Mouse (Mus musculus): ENCODE measurements around the gene Lad1. TPM values are rescaled to one million over a fixed set of nuclear protein-coding genes. Genes with fewer than 3 reads are reported as not detected.

Lad1 gene
- polyA plus RNA-seq (2015; fragmentation: Nextera tagmentation; extraction: Ambion mirVana), result 0.69 and 1.4 TPM in 2 replicates

GRCm38 (mm10) chr1:135818481-135819086 lies at the start of gene Lad1:
Gene Lad1 (plus strand): TSS chr1:135818598.
- WGBS, result under 1% methylated on average over 63 of the region's 63 CpGs
- peak within 1 kb of the TSS; percentile 67 for H3K9ac ChIP-seq
- no peak within 1 kb of the TSS for H3K27ac ChIP-seq
- no peaks in the 10 kb centered on the region for H3K36me3 ChIP-seq (replicated peaks)
- peaks cover 12% of the 10 kb centered on the region for H3K4me1 ChIP-seq
- H3K4me3 ChIP-seq, result peak within 1 kb of the TSS; percentile 70
- peak; percentile 70 for ATAC-seq (replicated peaks)
- H3K27me3 ChIP-seq (replicated peaks), result peaks cover 50% of the 10 kb centered on the region
- H3K9me3 ChIP-seq, result no peaks in the 10 kb centered on the region
- H3K4me2 ChIP-seq, result peak within 1 kb of the TSS; percentile 99

DNA sequence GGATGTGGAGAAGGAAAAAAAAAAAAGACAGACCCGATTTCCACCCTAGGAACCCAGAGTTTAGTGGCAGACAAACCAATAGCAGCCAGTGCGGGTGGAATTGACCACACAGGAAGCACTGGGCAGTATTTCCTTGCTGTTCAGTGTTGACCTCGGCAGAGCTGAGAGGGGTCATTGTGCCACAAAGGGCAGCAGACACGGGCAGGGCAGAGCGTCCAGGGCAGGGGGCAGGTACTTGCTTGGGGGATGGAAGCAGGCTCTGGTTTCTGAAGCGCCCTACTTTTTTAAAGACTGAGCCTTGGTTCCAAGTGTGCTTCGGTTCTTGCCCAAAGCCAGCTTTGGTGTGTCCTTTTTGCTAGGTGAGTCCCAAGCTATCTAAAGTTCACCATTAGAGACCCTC lies 48.2 kb upstream of the Lad1 start:
- Histone ChIP-seq H3K4me2 (no peak overlapping the region), H3K27me3 (replicated peaks) (no peaks in the 10 kb centered on the region), H3K27ac (no peak overlapping the region), H3K4me1 (peaks cover 32% of the 10 kb centered on the region), H3K4me3 (no peak overlapping the region), H3K9ac (no peak overlapping the region), H3K36me3 (replicated peaks) (no peaks in the 10 kb centered on the region), H3K9me3 (no peaks in the 10 kb centered on the region)
- no peak for ATAC-seq (replicated peaks)
- WGBS, result 82% methylated on average over 7 of the region's 7 CpGs

DNA sequence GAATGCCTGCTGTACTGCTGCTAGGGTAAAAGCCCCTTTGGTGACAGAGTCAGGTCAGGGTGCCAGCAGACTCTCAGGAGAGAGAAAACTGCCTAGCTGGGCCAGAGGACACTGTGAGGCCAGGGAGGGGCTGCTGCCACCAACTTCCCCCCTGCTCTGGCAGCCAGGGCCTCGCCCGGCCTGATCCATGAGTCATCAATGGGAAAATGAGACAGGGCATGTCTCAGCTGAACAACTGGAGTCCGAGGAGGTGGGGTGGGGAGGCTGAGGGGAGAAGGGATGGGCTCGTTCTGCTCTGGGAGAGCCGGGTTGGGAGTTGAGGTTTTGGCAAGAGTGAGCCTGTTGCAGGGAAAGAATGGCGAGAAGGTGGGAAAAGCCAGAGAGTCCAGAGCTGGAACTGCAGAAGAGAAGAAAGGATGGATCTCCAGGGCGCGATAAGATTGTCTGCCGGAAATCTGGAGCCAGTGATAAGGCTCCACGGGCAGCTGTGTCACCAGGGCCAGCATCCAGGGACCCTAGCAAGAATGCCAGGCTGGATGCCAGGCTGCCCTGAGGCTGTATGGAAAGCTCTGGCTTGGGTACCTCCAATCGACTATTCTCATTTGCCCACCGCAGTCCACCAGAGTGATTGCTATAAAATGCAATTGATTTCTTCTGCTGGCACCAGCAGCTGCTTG lies 47.4 kb upstream of the Lad1 start:
- ATAC-seq (replicated peaks), result no peak
- WGBS, result 60% methylated on average over 12 of the region's 12 CpGs

DNA sequence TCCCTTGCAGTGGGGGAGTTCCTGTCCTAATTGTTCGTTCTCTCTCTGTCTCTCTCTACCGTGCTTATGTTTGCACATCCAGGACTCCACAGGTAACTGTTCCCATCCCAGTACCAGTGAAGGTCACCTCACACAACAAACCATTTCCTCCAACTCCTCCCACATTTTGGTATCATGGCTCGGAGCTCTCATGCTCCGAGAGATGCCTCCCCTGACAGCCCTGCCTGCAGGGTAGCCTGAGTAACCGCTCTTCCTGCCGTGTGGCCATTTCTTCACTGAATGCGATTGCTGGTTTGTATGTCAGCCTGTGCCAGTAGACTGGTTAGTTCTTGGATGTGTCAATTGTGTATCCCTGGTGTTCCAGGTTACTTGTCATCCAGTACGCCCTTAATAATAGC lies 46.8 kb upstream of the Lad1 start:
- H3K27me3 ChIP-seq (replicated peaks), result no peaks in the 10 kb centered on the region
- H3K27ac ChIP-seq, result no peak overlapping the region
- H3K9me3 ChIP-seq, result no peaks in the 10 kb centered on the region
- no peaks in the 10 kb centered on the region for H3K36me3 ChIP-seq (replicated peaks)
- H3K4me3 ChIP-seq, result no peak overlapping the region
- H3K4me2 ChIP-seq, result no peak overlapping the region
- H3K4me1 ChIP-seq, result peaks cover 25% of the 10 kb centered on the region
- H3K9ac ChIP-seq, result no peak overlapping the region
- no peak for ATAC-seq (replicated peaks)
- WGBS, result 66% methylated on average over 8 of the region's 8 CpGs

More for the DNA sequence above, 47.4 kb upstream of the Lad1 start:
- Histone ChIP-seq H3K4me2 (no peak overlapping the region), H3K27me3 (replicated peaks) (no peaks in the 10 kb centered on the region), H3K9me3 (no peaks in the 10 kb centered on the region), H3K9ac (no peak overlapping the region), H3K4me1 (peaks cover 27% of the 10 kb centered on the region), H3K27ac (no peak overlapping the region), H3K4me3 (no peak overlapping the region), H3K36me3 (replicated peaks) (no peaks in the 10 kb centered on the region)

DNA sequence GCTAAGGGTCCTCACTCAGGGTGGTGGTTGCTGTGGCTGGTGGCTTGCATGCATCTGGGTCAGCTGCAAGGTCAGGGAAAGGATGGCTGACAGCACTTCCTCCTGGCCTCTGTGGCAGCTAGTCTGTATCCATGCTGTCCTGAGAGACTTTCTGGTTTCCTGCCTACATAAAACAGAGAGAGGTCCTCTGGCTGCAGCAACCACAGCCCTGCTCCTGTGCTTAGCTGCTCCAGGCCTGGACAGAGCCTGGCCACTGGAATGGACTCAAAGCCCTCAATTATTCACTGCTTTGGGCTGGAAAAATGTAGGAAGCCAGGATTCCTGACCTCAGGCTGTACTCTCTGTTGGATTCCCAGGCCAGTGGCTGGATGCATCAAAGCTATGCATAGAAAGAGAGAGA lies 41.8 kb upstream of the Lad1 start:
- no peak for ATAC-seq (replicated peaks)
- Histone ChIP-seq H3K36me3 (replicated peaks) (no peaks in the 10 kb centered on the region), H3K4me1 (peaks cover 6% of the 10 kb centered on the region), H3K4me2 (no peak overlapping the region), H3K9ac (no peak overlapping the region), H3K4me3 (no peak overlapping the region), H3K9me3 (no peaks in the 10 kb centered on the region), H3K27me3 (replicated peaks) (no peaks in the 10 kb centered on the region), H3K27ac (no peak overlapping the region)

DNA sequence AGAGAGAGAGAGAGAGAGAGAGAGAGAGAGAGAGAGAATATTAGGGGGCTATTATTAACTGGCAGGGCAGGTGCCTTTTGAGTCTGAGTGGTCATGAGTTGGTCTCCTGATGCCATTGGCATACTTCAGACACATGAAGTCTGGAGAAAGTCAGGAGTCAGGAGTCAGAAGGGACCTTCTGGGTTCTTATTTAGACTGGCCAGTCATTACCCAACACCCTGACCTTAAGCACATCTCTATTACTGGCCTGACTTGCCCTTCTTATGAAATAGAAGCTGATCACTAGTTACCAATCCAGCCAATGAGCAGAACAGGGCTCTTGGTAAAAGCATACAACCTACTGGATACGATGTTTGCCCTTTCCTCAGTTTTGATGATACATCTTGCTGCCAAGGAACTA lies 41.4 kb upstream of the Lad1 start:
- no peak for ATAC-seq (replicated peaks)
- no peak overlapping the region for H3K4me2 ChIP-seq
- H3K9me3 ChIP-seq, result no peaks in the 10 kb centered on the region
- WGBS, result 100% methylated on average over 1 of the region's 1 CpGs
- H3K4me1 ChIP-seq, result peaks cover 3% of the 10 kb centered on the region
- no peak overlapping the region for H3K27ac ChIP-seq
- H3K9ac ChIP-seq, result no peak overlapping the region
- no peaks in the 10 kb centered on the region for H3K36me3 ChIP-seq (replicated peaks)
- no peaks in the 10 kb centered on the region for H3K27me3 ChIP-seq (replicated peaks)
- no peak overlapping the region for H3K4me3 ChIP-seq

DNA sequence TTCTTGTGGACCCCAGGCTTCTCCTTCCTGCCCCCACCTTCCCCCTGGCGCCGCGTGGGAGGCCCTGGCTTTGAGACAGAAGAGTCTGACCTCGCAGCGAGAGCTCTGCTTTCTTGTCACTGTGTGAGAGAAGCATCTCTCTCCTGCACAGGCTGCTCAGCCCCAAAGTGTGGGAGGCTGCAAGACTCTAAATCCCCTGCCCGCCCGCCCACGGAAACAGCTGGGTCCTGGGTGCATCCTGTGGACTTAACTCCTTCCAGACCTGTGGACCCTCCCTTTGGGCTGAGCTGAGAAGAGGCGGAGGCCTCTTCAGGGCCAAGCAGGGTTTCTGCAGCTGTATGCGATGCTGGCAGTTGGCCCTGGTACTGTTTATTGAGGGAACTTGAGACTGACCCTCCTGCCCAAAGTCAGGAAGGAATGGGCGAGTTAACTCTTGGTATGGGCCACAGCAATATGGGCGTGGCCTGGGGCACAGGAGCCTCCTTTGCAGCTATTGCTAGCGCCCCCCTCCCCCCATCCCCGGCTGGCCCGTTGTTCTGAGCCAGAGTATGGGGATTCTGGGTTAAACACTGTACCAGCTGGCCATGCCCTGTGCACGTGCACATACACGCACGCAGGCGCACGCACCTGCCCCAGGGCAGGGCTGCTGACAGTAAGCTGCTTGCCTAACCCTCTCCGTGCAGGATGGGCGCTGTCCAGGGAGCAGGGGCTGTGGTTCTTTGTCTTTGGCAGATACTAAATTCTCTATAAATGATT lies 39.4 kb upstream of the Lad1 start, which contains the start of gene Tnni1:
Gene Tnni1 (plus strand): TSS at position 655 of the 756 bp plus-strand sequence.
- no peak within 1 kb of the TSS for H3K4me3 ChIP-seq
- no peak within 1 kb of the TSS for H3K4me2 ChIP-seq
- H3K9ac ChIP-seq, result no peak within 1 kb of the TSS
- no peak within 1 kb of the TSS for H3K27ac ChIP-seq
- peaks cover 4% of the 10 kb centered on the region; the same call in 1 of the 2 replicates for H3K4me1 ChIP-seq
- 0 out of 2 replicates have a peak, but pooled peaks have one; percentile 31 for ATAC-seq (replicated peaks)
- no peaks in the 10 kb centered on the region for H3K9me3 ChIP-seq
- no peaks in the 10 kb centered on the region for H3K27me3 ChIP-seq (replicated peaks)
- 31% methylated on average over 22 of the region's 22 CpGs for WGBS
- no peaks in the 10 kb centered on the region for H3K36me3 ChIP-seq (replicated peaks)

DNA sequence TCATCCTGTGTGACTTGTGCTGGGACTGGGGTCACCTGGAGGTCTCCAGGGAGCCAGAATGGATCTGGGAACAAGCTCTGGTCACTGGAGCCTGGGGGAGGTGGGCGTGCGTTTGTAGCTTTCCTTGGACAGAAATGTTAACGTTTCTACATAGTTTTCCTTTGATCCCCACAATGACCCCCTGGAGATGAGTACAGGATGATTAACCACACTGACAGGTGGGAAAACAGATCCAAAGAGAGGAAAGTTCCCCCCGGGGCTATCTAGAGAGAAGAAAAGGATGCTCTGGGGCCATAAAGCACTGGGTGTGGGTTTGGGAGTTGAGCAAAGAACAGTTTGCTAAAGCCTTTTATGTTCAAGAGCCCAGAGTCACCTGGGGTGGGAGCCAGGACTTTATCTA lies 37.7 kb upstream of the Lad1 start:
- Histone ChIP-seq H3K27me3 (replicated peaks) (no peaks in the 10 kb centered on the region), H3K4me1 (peaks cover 4% of the 10 kb centered on the region; the same call in 1 of the 2 replicates), H3K4me2 (no peak overlapping the region), H3K4me3 (no peak overlapping the region), H3K9ac (no peak overlapping the region), H3K27ac (no peak overlapping the region), H3K9me3 (no peaks in the 10 kb centered on the region), H3K36me3 (replicated peaks) (no peaks in the 10 kb centered on the region)
- no peak for ATAC-seq (replicated peaks)
- 65% methylated on average over 4 of the region's 4 CpGs for WGBS

DNA sequence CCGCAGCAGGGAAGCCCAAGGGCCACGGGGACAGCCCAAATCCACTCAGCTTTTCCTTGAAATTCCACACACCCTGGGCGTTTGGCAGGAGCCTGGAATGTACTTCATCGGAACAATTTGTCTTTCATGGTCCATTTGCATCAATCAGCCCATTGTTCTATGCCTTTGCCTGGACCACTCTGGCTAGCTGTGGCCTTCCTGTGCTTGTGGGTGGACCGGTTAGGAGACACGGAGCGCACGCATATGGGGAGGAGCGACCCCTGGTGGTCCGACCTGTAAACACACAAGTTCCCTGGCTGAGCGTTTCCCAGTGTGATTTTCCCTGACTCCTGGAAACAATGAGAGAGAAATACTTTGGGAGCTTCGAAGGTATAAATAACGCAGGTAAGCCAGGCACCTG lies 37.2 kb upstream of the Lad1 start:
- H3K4me3 ChIP-seq, result no peak overlapping the region
- WGBS, result 13% methylated on average over 13 of the region's 13 CpGs
- H3K9ac ChIP-seq, result no peak overlapping the region

DNA sequence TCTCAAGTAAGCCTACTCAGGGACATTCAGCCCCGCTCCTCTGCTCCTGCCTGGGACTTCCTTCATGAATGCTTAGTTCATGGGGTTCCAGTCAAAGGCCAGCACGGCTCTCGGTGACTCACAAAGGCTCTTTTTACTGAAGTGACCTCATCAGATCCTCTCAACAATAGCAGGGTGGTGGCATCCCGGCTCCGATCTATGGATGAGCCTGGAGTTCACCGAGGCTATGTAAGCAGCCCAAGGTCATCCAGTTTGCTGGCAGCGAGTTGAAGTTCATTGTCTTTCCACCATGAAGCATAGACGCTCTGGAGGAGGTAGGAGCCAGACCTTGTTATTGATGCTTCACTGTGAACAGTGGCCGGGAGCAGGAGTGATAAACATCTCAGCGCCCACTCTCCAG lies 35.6 kb upstream of the Lad1 start:
- Histone ChIP-seq H3K9ac (no peak overlapping the region), H3K27ac (no peak overlapping the region), H3K4me2 (no peak overlapping the region), H3K36me3 (replicated peaks) (no peaks in the 10 kb centered on the region), H3K4me3 (no peak overlapping the region), H3K4me1 (peaks cover 4% of the 10 kb centered on the region; the same call in 1 of the 2 replicates), H3K27me3 (replicated peaks) (no peaks in the 10 kb centered on the region), H3K9me3 (no peaks in the 10 kb centered on the region)
- 25% methylated on average over 10 of the region's 10 CpGs for WGBS
- no peak for ATAC-seq (replicated peaks)

More for the DNA sequence above, 37.2 kb upstream of the Lad1 start:
- no peak overlapping the region for H3K27ac ChIP-seq
- no peaks in the 10 kb centered on the region for H3K9me3 ChIP-seq
- no peaks in the 10 kb centered on the region for H3K36me3 ChIP-seq (replicated peaks)
- ATAC-seq (replicated peaks), result no peak
- H3K4me1 ChIP-seq, result peaks cover 4% of the 10 kb centered on the region; the same call in 1 of the 2 replicates
- no peak overlapping the region for H3K4me2 ChIP-seq
- H3K27me3 ChIP-seq (replicated peaks), result no peaks in the 10 kb centered on the region

DNA sequence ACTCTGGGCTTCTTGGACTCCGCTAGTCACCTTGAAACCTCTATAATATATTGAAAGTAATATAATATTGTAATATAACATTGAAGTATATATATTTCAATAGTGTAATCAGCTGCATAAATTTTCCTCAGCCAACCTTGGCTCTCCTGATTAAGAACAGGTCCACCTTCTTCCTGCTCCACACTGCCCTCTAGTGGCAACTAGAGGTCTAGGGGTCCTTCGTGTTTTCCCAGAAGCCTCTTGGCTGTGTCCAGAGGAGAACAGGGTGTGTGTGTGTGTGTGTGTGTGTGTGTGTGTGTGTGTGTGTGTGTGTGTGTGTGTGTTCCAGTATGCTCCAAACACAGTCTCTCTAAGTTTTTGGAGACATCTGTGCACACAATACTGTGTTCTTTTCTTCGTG lies 30.6 kb upstream of the Lad1 start:
- WGBS, result 51% methylated on average over 3 of the region's 3 CpGs
- no peak for ATAC-seq (replicated peaks)
- H3K4me3 ChIP-seq, result no peak overlapping the region
- no peak overlapping the region for H3K27ac ChIP-seq
- no peak overlapping the region for H3K9ac ChIP-seq
- no peaks in the 10 kb centered on the region for H3K36me3 ChIP-seq (replicated peaks)
- H3K9me3 ChIP-seq, result no peaks in the 10 kb centered on the region
- H3K27me3 ChIP-seq (replicated peaks), result no peaks in the 10 kb centered on the region; the same call in 1 of the 2 replicates
- no peak overlapping the region for H3K4me2 ChIP-seq
- H3K4me1 ChIP-seq, result 0 out of 2 replicates have a peak, but pooled peaks cover 4% of the 10 kb centered on the region

DNA sequence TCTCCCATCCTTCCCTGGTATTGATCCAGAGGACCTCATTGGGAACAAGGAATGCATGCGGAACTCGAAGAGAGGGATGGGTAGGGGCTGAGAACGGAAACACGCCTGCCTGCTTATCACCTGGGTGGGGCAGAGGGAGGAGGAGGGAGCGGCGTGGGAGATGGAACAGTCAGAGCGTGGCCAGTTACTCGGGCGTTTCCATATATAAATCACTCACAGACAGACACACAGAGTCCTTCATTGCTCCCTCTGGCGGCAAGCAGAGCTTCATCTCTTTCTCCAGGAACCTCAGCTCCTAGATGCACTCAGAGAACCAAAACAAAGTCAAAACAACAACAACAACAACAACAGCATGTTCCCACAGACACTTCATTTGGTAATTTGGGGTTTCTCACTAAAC lies 29.7 kb upstream of the Lad1 start:
- no peak overlapping the region for H3K9ac ChIP-seq
- 46% methylated on average over 10 of the region's 10 CpGs for WGBS

More for the DNA sequence above, 29.7 kb upstream of the Lad1 start:
- H3K4me3 ChIP-seq, result no peak overlapping the region
- H3K9me3 ChIP-seq, result no peaks in the 10 kb centered on the region
- H3K27ac ChIP-seq, result no peak overlapping the region
- H3K4me2 ChIP-seq, result no peak overlapping the region
- no peak for ATAC-seq (replicated peaks)
- no peaks in the 10 kb centered on the region; the same call in 1 of the 2 replicates for H3K27me3 ChIP-seq (replicated peaks)
- H3K4me1 ChIP-seq, result peaks cover 3% of the 10 kb centered on the region
- no peaks in the 10 kb centered on the region for H3K36me3 ChIP-seq (replicated peaks)
